Mouse (Mus musculus): ENCODE results near the gene Lsmem1.
A peak's percentile ranks its signal among the peaks of the same experiment; 100 is the strongest.

The Lsmem1 gene

DNA sequence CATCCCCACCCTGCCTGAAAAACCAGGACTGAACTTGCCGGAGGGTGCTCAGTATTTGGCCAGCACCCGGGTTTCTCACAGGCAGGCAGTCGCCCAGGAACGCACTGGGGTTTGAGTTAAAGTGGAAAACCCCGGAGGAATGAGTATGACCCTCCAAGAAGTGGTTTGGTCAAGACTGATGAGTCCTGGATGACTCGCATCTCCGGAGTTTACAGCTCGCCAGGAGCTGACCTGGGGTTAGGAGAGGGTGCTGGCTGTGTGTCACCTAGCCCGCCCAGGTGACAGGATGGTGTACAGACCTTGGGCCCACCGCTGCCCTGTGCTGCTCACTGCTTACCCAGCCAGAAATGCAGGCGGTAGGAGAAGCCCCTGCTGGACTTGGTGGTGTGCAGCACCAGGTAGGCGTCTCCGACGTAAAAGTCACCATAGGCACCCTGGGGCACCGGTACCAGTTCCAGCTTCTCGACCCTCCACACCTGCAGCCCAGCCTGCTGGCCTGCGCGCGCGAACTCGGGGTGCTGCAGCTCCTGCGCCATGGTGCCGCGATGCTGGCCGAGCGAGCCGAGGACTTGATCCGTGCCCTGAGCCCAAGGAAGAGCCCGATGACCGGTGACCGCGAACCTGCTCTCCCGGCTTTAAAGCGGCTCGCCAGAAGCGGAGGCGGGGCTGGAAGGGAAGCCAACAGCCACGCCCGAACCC lies 65.6 kb downstream of the Lsmem1 start, which contains the start of gene Scin:
Scin (minus strand) TSS at position 656 of the 699 bp plus-strand sequence.
- peak; percentile 5 to 7 for DNase-seq

DNA sequence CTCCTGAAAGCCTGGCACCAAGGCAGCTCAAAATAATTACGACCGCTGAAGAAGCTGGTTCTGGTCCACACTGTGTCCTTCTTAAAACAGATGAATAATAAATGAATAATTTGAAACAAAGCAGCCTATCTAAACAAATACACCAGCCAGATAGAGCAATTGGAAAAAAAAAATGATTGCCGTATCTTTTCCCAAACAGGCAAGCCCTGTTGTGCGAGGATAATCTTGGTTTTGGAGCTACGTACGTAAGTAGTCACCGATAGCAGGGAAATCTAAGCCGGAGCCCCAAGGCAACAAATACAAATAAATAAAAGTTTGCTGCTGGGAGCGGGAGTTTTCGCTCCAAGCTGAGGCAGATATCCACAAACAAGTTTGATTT lies 66.1 kb downstream of the Lsmem1 start:
- DNase-seq = no peak

All from thymus, postnatal 36 days (tissue).